Mouse (Mus musculus) B cell, adult 67 days (primary cell): Measurements from ENCODE around the gene Fam50b. TPM values are rescaled to one million over a fixed set of nuclear protein-coding genes. Genes with fewer than 3 reads are reported as not detected.

ENCODE experiments used
- total RNA-seq, 2 experiments: library from RNA; stranded (reverse); gene quantifications; 4 replicates each; pipeline ENCODE4 v1.2.4; 2023

Fam50b gene
- total RNA-seq, result not detected

DNA sequence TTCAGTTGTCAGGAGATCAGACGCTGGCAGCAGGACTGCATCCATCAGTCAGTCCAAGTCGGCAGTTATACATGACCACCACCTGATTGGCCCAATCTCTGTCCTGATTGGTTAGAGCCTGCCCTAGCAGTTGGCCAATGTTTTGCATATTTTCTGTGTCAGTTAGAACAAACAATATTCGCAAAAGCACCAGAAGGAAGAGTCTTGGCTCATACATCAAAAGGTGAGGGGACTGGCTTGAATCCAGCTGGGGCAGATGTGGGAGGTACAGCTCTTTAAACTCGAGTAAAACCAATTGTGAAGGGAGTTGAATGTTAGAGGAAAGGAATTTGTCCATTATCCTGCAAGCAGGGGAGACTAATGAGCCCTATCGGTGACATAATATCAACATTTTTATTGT lies at the start of gene Fam50b:
Gene Fam50b, plus strand, starts transcription at position 165 of the 400 bp plus-strand sequence.

Other genes with a start within 250 kb of the Fam50b start
- 100 to 1,000 TPM; 178 to 199 TPM for gene Pxdc1, start 81.4 kb upstream of the Fam50b start, total RNA-seq
- gene Prpf4b, start 140.5 kb downstream of the Fam50b start, total RNA-seq, result 100 to 1,000 TPM; 190 to 198 TPM
- gene Fam217a, start 189.5 kb downstream of the Fam50b start, total RNA-seq, result not detected
- gene 4933417A18Rik, start 189.6 kb downstream of the Fam50b start, total RNA-seq, result not detected
- gene Eci3, start 229.0 kb downstream of the Fam50b start, total RNA-seq, result not detected